Mouse (Mus musculus) C2C12 (cell line): Measurements from ENCODE around the gene Fxyd6. TPM values are rescaled to one million over a fixed set of nuclear protein-coding genes. Genes with fewer than 3 reads are reported as not detected.

Source experiments
- H3K27me3 ChIP-seq: one replicate; pipeline ENCODE4 v1.6.1; 2011; ENCODE audit not compliant: control insufficient read depth, insufficient read depth, insufficient read length
- H3K36me3 ChIP-seq: one replicate; pipeline ENCODE4 v1.6.1; 2011; ENCODE audit not compliant: control insufficient read depth, insufficient read depth
- H3K4me3 ChIP-seq: one replicate; pipeline ENCODE4 v1.5.1; 2011; ENCODE audit warnings: mild to moderate bottlenecking, control low read depth; ENCODE audit not compliant: poor library complexity, insufficient read depth, severe bottlenecking
- H3K79me2 ChIP-seq: one replicate; pipeline ENCODE4 v1.6.1; 2011; ENCODE audit not compliant: control insufficient read depth, insufficient read depth
- H3K79me3 ChIP-seq: one replicate; pipeline ENCODE4 v1.6.1; 2011; ENCODE audit warnings: low read depth, control low read depth
- H3ac ChIP-seq: one replicate; pipeline ENCODE3; 2011; ENCODE audit warnings: low read depth; ENCODE audit not compliant: control insufficient read depth, insufficient read length
- CEBPB ChIP-seq: IDR thresholded peaks from one replicate; pipeline ENCODE4 v1.6.1; 2011; ENCODE audit warnings: low read depth, mild to moderate bottlenecking, control low read depth, moderate library complexity
- CTCF ChIP-seq: IDR thresholded peaks from one replicate; pipeline ENCODE4 v1.5.1; 2011; ENCODE audit not compliant: control insufficient read depth, insufficient read depth, insufficient read length
- FOSL1 ChIP-seq: IDR thresholded peaks from one replicate; pipeline ENCODE4 v1.8.0; 2011; ENCODE audit warnings: mild to moderate bottlenecking, low read length; ENCODE audit not compliant: poor library complexity, insufficient read depth, severe bottlenecking
- MAX ChIP-seq: IDR thresholded peaks from one replicate; pipeline ENCODE4 v1.6.1; 2011; ENCODE audit warnings: mild to moderate bottlenecking, control low read depth
- MYOD1 ChIP-seq: IDR thresholded peaks from one replicate; pipeline ENCODE4 v1.6.1; 2011; ENCODE audit warnings: low read depth; ENCODE audit not compliant: control insufficient read depth, insufficient read length
- MYOG ChIP-seq: IDR thresholded peaks from one replicate; pipeline ENCODE4 v1.6.1; 2011; ENCODE audit not compliant: control insufficient read depth, insufficient read length; ENCODE audit errors: extremely low read depth
- USF1 ChIP-seq: IDR thresholded peaks from one replicate; pipeline ENCODE4 v1.6.1; 2011; ENCODE audit warnings: low read depth, mild to moderate bottlenecking, control low read depth, moderate library complexity
- polyA plus RNA-seq: library from polyadenylated mRNA; unstranded; fragments of >200 nt; fragmentation: generic; extraction: Trizol; gene quantifications from one replicate; pipeline ENCODE4 v1.2.1, GENCODE M21; 2012; ENCODE audit warnings: missing spikeins

The Fxyd6 gene
- polyA plus RNA-seq, 1 experiment: not detected

- peaks cover 4% of the 10 kb centered on the region for H3K27me3 ChIP-seq
- TF ChIP-seq MYOG: no peak
- TF ChIP-seq CTCF: peak; percentile 77
- H3K79me3 ChIP-seq: no peaks in the 10 kb centered on the region
- no peak overlapping the region for H3ac ChIP-seq
- no peaks in the 10 kb centered on the region for H3K79me2 ChIP-seq
- H3K36me3 ChIP-seq: no peaks in the 10 kb centered on the region
- H3K4me3 ChIP-seq: no peak overlapping the region
These were observed 18.5 kb downstream of the Fxyd6 start for GRCm38 (mm10) chr9:45388385-45388994.

GRCm38 (mm10) chr9:45389596-45389995 is 19.6 kb downstream of the Fxyd6 start:
- no peaks in the 10 kb centered on the region for H3K79me3 ChIP-seq
- peaks cover 8% of the 10 kb centered on the region for H3K27me3 ChIP-seq
- H3K4me3 ChIP-seq: no peak overlapping the region
- TF ChIP-seq CEBPB (no peak), MYOD1 (no peak), MYOG (no peak), FOSL1 (no peak), MAX (no peak), USF1 (no peak), CTCF (no peak)
- H3K36me3 ChIP-seq: no peaks in the 10 kb centered on the region
- H3ac ChIP-seq: no peak overlapping the region
- H3K79me2 ChIP-seq: no peaks in the 10 kb centered on the region

DNA sequence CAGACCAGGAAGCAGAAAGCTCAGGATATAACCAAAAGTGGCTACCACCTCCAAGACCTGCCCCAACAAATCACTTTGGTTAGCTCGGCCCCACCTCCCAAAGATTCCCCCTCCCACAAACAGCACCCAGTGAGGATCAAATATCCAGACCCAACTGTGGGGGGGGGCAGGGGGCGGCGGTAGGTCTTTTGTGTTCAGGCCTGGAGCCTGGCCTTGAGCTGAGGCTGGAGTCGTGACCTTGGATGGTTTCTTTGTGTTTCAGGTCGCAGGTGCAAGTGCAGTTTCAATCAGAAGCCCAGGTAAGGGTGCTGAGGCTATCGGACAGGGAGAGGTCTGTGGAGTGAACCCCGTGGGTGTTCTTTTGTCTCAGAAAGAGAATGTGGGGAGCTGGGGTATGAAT is 21.3 kb downstream of the Fxyd6 start:
- no peaks in the 10 kb centered on the region for H3K79me3 ChIP-seq
- no peak overlapping the region for H3ac ChIP-seq
- no peak for TF ChIP-seq MYOD1
- TF ChIP-seq MYOG: no peak
- no peak for TF ChIP-seq CEBPB
- no peak for TF ChIP-seq MAX
- TF ChIP-seq CTCF: no peak
- TF ChIP-seq USF1: no peak
- TF ChIP-seq FOSL1: no peak
- H3K36me3 ChIP-seq: no peaks in the 10 kb centered on the region
- H3K4me3 ChIP-seq: no peak overlapping the region
- peaks cover 8% of the 10 kb centered on the region for H3K27me3 ChIP-seq
- H3K79me2 ChIP-seq: no peaks in the 10 kb centered on the region

GRCm38 (mm10) chr9:45395218-45395617 is 25.2 kb downstream of the Fxyd6 start:
- H3K79me3 ChIP-seq: no peaks in the 10 kb centered on the region
- TF ChIP-seq CTCF: no peak
- no peak for TF ChIP-seq USF1
- TF ChIP-seq MYOD1: no peak
- no peak for TF ChIP-seq MAX
- TF ChIP-seq CEBPB: no peak
- no peak for TF ChIP-seq MYOG
- TF ChIP-seq FOSL1: no peak
- no peaks in the 10 kb centered on the region for H3K79me2 ChIP-seq
- H3K27me3 ChIP-seq: peaks cover 14% of the 10 kb centered on the region
- H3ac ChIP-seq: no peak overlapping the region
- no peak overlapping the region for H3K4me3 ChIP-seq
- no peaks in the 10 kb centered on the region for H3K36me3 ChIP-seq

DNA sequence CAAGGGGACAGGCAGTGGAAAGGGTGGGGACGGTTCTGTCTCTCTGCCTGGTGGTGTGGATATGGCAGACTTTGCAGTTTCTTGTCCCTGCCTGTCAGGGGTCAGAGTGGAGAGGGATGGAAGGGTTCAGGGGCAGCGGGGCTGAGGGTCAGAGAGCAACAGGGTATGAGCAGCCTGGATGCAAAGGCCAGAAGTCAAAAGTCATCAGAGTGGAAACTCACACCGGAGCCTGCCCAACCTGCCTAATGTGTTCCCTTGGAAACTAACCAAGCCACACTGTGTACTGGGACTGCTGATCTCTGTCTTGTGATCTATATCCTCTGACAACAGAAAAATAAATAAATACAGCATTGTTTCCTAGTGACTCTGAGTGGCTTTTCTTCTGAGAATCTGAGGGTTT is 25.8 kb downstream of the Fxyd6 start:
- H3K4me3 ChIP-seq: no peak overlapping the region
- TF ChIP-seq MYOD1: no peak
- no peak for TF ChIP-seq MAX
- no peak for TF ChIP-seq FOSL1
- no peak for TF ChIP-seq MYOG
- no peak for TF ChIP-seq CEBPB
- TF ChIP-seq CTCF: no peak
- TF ChIP-seq USF1: no peak

GRCm38 (mm10) chr9:45398336-45398735 is 28.4 kb downstream of the Fxyd6 start:
- TF ChIP-seq MAX (no peak), USF1 (no peak), CTCF (no peak), MYOG (no peak), MYOD1 (no peak), FOSL1 (no peak), CEBPB (no peak)
- no peaks in the 10 kb centered on the region for H3K79me3 ChIP-seq
- no peaks in the 10 kb centered on the region for H3K36me3 ChIP-seq
- no peak overlapping the region for H3K4me3 ChIP-seq
- peaks cover 13% of the 10 kb centered on the region for H3K27me3 ChIP-seq
- no peak overlapping the region for H3ac ChIP-seq
- no peaks in the 10 kb centered on the region for H3K79me2 ChIP-seq

More for the DNA sequence above, 25.8 kb downstream of the Fxyd6 start:
- H3K27me3 ChIP-seq: peaks cover 14% of the 10 kb centered on the region
- no peaks in the 10 kb centered on the region for H3K79me3 ChIP-seq
- no peaks in the 10 kb centered on the region for H3K79me2 ChIP-seq
- H3K36me3 ChIP-seq: no peaks in the 10 kb centered on the region
- H3ac ChIP-seq: no peak overlapping the region
